Mouse (Mus musculus): Measurements from ENCODE around the gene Myo19. TPM values are rescaled to one million over a fixed set of nuclear protein-coding genes. Genes with fewer than 3 reads are reported as not detected.
"Not testable (repeated sequence)": the region's sequence is repeated elsewhere in the genome, so short reads cannot be mapped to it uniquely, and the experiment has no call there.

Myo19 gene
- polyA plus RNA-seq, 1 experiment from 2014 or later, result 11.8 TPM

GRCm38 (mm10) chr11:84871548-84872069, 8.3 kb upstream of the Myo19 start:
- H3K36me3 ChIP-seq, result peaks cover 6% of the 10 kb centered on the region
- H3K4me1 ChIP-seq, result peaks cover 39% of the 10 kb centered on the region
- peak overlapping the region; percentile 98 for H3K4me3 ChIP-seq
- 86% methylated on average over 4 of the region's 4 CpGs for WGBS
- H3K27me3 ChIP-seq (ENCODE audit: low read depth, poor library complexity, severe bottlenecking), result no peaks in the 10 kb centered on the region
- peak overlapping the region; percentile 98 for H3K27ac ChIP-seq (replicated peaks)
- no peak for DNase-seq (ENCODE audit: low spot score)
- H3K9me3 ChIP-seq (replicated peaks), result no peaks in the 10 kb centered on the region

GRCm38 (mm10) chr11:84873042-84873833, 6.7 kb upstream of the Myo19 start:
- Histone ChIP-seq H3K9me3 (replicated peaks) (no peaks in the 10 kb centered on the region), H3K36me3 (peaks cover 22% of the 10 kb centered on the region), H3K4me3 (no peak overlapping the region), H3K27ac (replicated peaks) (no peak overlapping the region), H3K4me1 (peaks cover 23% of the 10 kb centered on the region), H3K27me3 (ENCODE audit: low read depth, poor library complexity, severe bottlenecking) (no peaks in the 10 kb centered on the region)
- 76% methylated on average over 1 of the region's 1 CpGs for WGBS
- no peak for DNase-seq (ENCODE audit: low spot score)

GRCm38 (mm10) chr11:84876020-84876419, 3.9 kb upstream of the Myo19 start:
- DNase-seq (ENCODE audit: low spot score); H3K9me3 ChIP-seq (replicated peaks); H3K27me3 ChIP-seq (ENCODE audit: low read depth, poor library complexity, severe bottlenecking); H3K4me3 ChIP-seq; H3K27ac ChIP-seq (replicated peaks): not testable (repeated sequence)
- H3K36me3 ChIP-seq, result peaks cover 22% of the 10 kb centered on the region
- peaks cover 27% of the 10 kb centered on the region for H3K4me1 ChIP-seq
- WGBS, result 75% methylated on average over 1 of the region's 1 CpGs

GRCm38 (mm10) chr11:84879007-84879771, 759 bp upstream of the Myo19 start:
- Histone ChIP-seq H3K36me3 (peaks cover 45% of the 10 kb centered on the region), H3K9me3 (replicated peaks) (no peaks in the 10 kb centered on the region), H3K27me3 (ENCODE audit: low read depth, poor library complexity, severe bottlenecking) (no peaks in the 10 kb centered on the region), H3K4me1 (peaks cover 24% of the 10 kb centered on the region), H3K4me3 (peak overlapping the region; percentile 63), H3K27ac (replicated peaks) (peak overlapping the region; percentile 92)
- DNase-seq (ENCODE audit: low spot score), result no peak
- 29% methylated on average over 7 of the region's 7 CpGs for WGBS

GRCm38 (mm10) chr11:84880465-84880961, 565 bp downstream of the Myo19 start:
- H3K4me3 ChIP-seq, result peak overlapping the region; percentile 63
- H3K36me3 ChIP-seq, result peaks cover 58% of the 10 kb centered on the region
- no peaks in the 10 kb centered on the region for H3K27me3 ChIP-seq (ENCODE audit: low read depth, poor library complexity, severe bottlenecking)
- H3K27ac ChIP-seq (replicated peaks), result peak overlapping the region; percentile 92
- no peaks in the 10 kb centered on the region for H3K9me3 ChIP-seq (replicated peaks)
- peaks cover 24% of the 10 kb centered on the region for H3K4me1 ChIP-seq
- DNase-seq (ENCODE audit: low spot score), result peak; percentile 81
- WGBS, result under 1% methylated on average over 24 of the region's 24 CpGs

- no peak for DNase-seq (ENCODE audit: low spot score)
- Histone ChIP-seq H3K4me3 (peak overlapping the region; percentile 63), H3K9me3 (replicated peaks) (no peaks in the 10 kb centered on the region), H3K4me1 (peaks cover 24% of the 10 kb centered on the region), H3K36me3 (peaks cover 63% of the 10 kb centered on the region), H3K27me3 (ENCODE audit: low read depth, poor library complexity, severe bottlenecking) (no peaks in the 10 kb centered on the region), H3K27ac (replicated peaks) (peak overlapping the region; percentile 92)
- 64% methylated on average over 9 of the region's 9 CpGs for WGBS
Measured at GRCm38 (mm10) chr11:84880971-84881370, 1.0 kb downstream of the Myo19 start.

- peaks cover 63% of the 10 kb centered on the region for H3K36me3 ChIP-seq
- no peaks in the 10 kb centered on the region for H3K27me3 ChIP-seq (ENCODE audit: low read depth, poor library complexity, severe bottlenecking)
- no peaks in the 10 kb centered on the region for H3K9me3 ChIP-seq (replicated peaks)
- peaks cover 24% of the 10 kb centered on the region for H3K4me1 ChIP-seq
- 92% methylated on average over 7 of the region's 7 CpGs for WGBS
- no peak overlapping the region for H3K4me3 ChIP-seq
- H3K27ac ChIP-seq (replicated peaks), result no peak overlapping the region
- DNase-seq (ENCODE audit: low spot score), result peak; percentile 8
Measured at GRCm38 (mm10) chr11:84882346-84882745, 2.4 kb downstream of the Myo19 start.

- WGBS, result 85% methylated on average over 4 of the region's 4 CpGs
- Histone ChIP-seq H3K4me1 (peaks cover 11% of the 10 kb centered on the region), H3K9me3 (replicated peaks) (no peaks in the 10 kb centered on the region), H3K27me3 (ENCODE audit: low read depth, poor library complexity, severe bottlenecking) (no peaks in the 10 kb centered on the region), H3K36me3 (peaks cover 83% of the 10 kb centered on the region), H3K27ac (replicated peaks) (no peak overlapping the region), H3K4me3 (no peak overlapping the region)
- no peak for DNase-seq (ENCODE audit: low spot score)
Measured at GRCm38 (mm10) chr11:84885238-84885637, 5.3 kb downstream of the Myo19 start.

GRCm38 (mm10) chr11:84886236-84886635, 6.3 kb downstream of the Myo19 start:
- H3K36me3 ChIP-seq, result peaks cover 87% of the 10 kb centered on the region
- H3K4me1 ChIP-seq, result peaks cover 3% of the 10 kb centered on the region
- no peak for DNase-seq (ENCODE audit: low spot score)
- no peaks in the 10 kb centered on the region for H3K9me3 ChIP-seq (replicated peaks)
- no peaks in the 10 kb centered on the region for H3K27me3 ChIP-seq (ENCODE audit: low read depth, poor library complexity, severe bottlenecking)
- 93% methylated on average over 5 of the region's 5 CpGs for WGBS
- H3K4me3 ChIP-seq, result no peak overlapping the region
- H3K27ac ChIP-seq (replicated peaks), result no peak overlapping the region

- Histone ChIP-seq H3K27me3 (ENCODE audit: low read depth, poor library complexity, severe bottlenecking) (no peaks in the 10 kb centered on the region), H3K36me3 (peaks cover 94% of the 10 kb centered on the region), H3K27ac (replicated peaks) (no peak overlapping the region), H3K4me1 (no peaks in the 10 kb centered on the region), H3K4me3 (no peak overlapping the region), H3K9me3 (replicated peaks) (no peaks in the 10 kb centered on the region)
- DNase-seq (ENCODE audit: low spot score), result peak; percentile 7
- 91% methylated on average over 11 of the region's 11 CpGs for WGBS
Measured at GRCm38 (mm10) chr11:84886767-84887511, 7.0 kb downstream of the Myo19 start.

- WGBS, result 98% methylated on average over 8 of the region's 8 CpGs
- peaks cover 94% of the 10 kb centered on the region for H3K36me3 ChIP-seq
- no peaks in the 10 kb centered on the region for H3K27me3 ChIP-seq (ENCODE audit: low read depth, poor library complexity, severe bottlenecking)
- no peak for DNase-seq (ENCODE audit: low spot score)
- no peaks in the 10 kb centered on the region for H3K9me3 ChIP-seq (replicated peaks)
- no peak overlapping the region for H3K4me3 ChIP-seq
- no peak overlapping the region for H3K27ac ChIP-seq (replicated peaks)
- H3K4me1 ChIP-seq, result no peaks in the 10 kb centered on the region
Measured at GRCm38 (mm10) chr11:84888025-84888424, 8.1 kb downstream of the Myo19 start.

GRCm38 (mm10) chr11:84889492-84889891, 9.5 kb downstream of the Myo19 start:
- peaks cover 91% of the 10 kb centered on the region for H3K36me3 ChIP-seq
- H3K27me3 ChIP-seq (ENCODE audit: low read depth, poor library complexity, severe bottlenecking), result no peaks in the 10 kb centered on the region
- 86% methylated on average over 2 of the region's 2 CpGs for WGBS
- no peaks in the 10 kb centered on the region for H3K9me3 ChIP-seq (replicated peaks)
- no peak overlapping the region for H3K27ac ChIP-seq (replicated peaks)
- no peaks in the 10 kb centered on the region for H3K4me1 ChIP-seq
- no peak for DNase-seq (ENCODE audit: low spot score)
- no peak overlapping the region for H3K4me3 ChIP-seq
